Mouse (Mus musculus): Measurements from ENCODE around the gene Snapc2. TPM values are rescaled to one million over a fixed set of nuclear protein-coding genes. Genes with fewer than 3 reads are reported as not detected.
"Not testable (repeated sequence)": the region's sequence is repeated elsewhere in the genome, so short reads cannot be mapped to it uniquely, and the experiment has no call there.

Snapc2 gene
- total RNA-seq, 1 experiment from 2014 or later: 31.8 TPM

- DNase-seq: peak; percentile 51
Measured at GRCm38 (mm10) chr8:4237814-4238433, 15.0 kb upstream of the Snapc2 start.

- peak; percentile 100 for DNase-seq
Measured at GRCm38 (mm10) chr8:4238434-4239192, 14.3 kb upstream of the Snapc2 start, which contains the start of the genes Map2k7 and Gm49320. Map2k7 (plus strand) TSS chr8:4238740. Gm49320 (plus strand) TSS chr8:4238865.

DNA sequence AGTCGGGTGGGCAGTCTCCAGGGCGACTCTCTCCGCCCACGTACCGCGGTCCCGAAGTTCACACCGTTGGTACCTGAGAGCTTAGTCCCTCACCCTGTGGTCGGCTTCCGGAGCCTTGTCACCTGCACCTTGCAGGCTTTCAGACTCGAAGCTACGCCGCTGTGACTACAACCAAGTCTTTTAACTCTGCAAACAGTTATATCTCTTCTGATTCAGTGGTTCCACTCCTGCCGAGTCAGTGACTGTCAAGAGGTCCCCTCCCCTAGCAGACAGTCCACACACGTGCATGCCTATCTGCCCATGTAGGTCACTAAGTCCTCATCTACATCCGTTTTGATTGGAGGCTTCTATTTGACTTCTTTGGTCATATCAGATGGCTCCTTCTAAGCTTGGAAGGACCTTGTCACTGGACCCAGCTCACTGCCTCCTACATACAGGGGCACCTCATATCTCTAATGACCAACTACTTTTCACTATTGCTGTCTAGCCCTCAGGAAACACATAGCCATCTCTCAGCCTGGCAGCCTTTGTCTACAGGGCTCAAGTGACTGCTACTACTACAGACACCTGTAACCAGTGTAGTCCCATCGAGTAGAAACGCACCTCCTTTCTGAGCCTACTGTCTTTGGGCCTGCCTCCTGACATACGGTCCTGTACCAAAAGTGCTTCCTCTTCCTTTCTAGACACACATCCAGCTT, 13.5 kb upstream of the Snapc2 start:
- DNase-seq: no peak

DNA sequence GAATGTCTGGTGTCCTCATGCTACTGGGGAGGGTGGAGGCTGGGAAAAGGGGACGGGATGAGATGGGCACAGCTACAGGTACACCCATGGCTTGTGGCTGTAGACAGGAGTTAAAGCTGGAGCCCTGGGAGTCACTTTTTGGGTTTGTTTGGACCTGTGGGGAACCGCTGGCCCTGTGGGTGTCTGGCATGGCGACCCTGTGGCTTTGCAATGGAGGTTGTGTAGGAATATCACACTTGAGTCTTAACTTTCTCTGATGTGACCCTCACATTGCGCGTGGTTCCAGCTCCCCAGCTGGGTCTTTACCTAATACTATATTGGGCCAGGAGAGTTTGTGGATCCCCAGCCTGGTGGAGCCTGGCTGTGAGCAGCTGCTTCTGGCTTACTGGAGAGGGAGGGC, 7.8 kb upstream of the Snapc2 start:
- no peak for DNase-seq

DNA sequence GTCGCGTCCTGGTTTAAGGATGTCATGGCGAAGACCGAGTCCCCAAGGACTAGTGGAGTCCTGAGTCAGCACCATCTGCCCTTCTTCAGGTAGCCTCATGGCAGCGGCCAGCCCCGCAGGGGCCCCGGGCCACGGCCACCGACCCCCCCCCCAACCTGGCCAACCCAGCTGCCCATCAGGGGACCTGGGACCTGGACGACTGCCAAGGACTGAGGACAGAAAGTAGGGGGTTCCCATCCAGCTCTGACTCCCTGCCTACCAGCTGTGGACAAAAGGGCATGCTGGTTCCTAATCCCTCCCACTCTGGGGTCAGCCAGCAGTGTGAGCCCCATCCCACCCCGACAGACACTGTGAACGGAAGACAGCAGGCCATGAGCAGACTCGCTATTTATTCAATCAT, 7.1 kb upstream of the Snapc2 start:
- no peak for DNase-seq

- DNase-seq: no peak
Measured at GRCm38 (mm10) chr8:4247241-4247640, 5.6 kb upstream of the Snapc2 start.

- DNase-seq: no peak
Measured at GRCm38 (mm10) chr8:4247951-4248540, 4.8 kb upstream of the Snapc2 start, which contains the start of gene Tgfbr3l. Tgfbr3l (plus strand) TSS chr8:4248214.

DNA sequence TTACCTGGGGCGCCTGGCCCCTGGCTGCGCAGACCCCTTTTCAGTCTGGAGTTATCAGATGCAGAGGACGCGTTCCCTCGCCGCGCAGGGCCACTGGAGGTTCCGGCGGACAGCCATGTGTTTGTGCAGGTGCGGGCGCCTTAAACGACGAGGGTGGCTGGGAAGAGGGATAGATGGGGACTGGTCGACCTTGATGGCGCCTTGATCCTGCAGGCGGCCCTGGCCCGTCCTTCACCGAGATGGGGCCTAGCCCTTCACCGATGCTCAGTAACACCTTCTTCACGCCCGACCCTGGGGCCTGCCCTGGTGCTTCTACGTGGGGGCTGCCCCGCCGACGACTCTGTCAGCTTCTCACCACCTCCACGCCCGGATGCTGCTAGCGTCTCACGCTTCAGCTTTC, 3.7 kb upstream of the Snapc2 start:
- peak; percentile 47 for DNase-seq

DNA sequence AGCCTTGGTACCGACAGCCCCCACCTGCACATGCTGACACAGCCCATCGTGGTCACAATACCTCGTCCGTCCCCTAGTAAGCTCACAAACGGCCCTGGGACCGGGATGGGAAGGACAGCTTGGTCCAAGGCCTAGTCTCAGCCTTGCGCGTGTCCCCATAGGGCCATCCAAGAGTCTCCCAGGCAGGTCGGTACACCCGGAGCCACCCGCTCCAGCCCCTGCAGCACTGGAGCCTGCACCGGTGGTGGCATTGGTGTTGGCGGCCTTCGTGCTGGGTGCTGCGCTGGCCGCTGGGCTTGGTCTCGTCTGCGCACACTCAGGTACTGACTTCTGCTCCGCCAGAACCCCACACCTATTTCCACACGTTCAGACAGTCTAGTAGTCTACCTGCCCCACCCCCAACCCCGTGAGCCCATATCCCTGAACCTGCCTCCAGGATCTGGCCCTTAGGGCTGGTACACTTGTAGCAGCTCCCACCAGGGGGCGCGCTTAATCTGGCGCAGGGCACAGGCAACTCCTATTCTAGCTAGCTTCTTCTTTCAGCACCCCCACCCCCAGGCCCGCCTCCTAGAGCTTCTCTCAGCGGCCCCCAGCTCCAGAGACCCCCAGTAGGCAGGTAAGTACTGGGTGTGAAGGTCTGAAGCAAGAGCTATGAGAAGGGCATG, 2.4 kb upstream of the Snapc2 start:
- DNase-seq: peak; percentile 90

GRCm38 (mm10) chr8:4252116-4252760, 642 bp upstream of the Snapc2 start:
- DNase-seq: no peak

DNA sequence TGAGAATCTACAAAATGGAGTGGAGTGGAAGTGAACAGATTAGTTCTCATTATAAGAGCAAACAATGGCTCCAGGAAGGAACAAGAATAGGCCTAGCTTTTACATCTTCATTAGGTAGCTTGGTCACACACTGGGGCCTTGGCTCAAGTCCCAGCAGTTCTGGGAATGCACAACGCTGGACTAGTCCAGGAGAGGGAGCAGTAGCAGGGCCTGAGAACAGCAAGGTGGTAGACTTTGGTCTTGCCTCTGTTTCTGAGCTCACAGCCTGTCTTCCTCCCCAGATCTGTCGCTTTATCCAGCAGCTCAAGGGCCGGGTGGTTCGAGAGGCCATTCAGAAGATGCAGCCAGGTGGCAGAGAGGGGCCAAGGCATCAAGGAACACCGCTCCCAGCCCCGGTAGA, 1.1 kb downstream of the Snapc2 start:
- peak; percentile 59 for DNase-seq

DNA sequence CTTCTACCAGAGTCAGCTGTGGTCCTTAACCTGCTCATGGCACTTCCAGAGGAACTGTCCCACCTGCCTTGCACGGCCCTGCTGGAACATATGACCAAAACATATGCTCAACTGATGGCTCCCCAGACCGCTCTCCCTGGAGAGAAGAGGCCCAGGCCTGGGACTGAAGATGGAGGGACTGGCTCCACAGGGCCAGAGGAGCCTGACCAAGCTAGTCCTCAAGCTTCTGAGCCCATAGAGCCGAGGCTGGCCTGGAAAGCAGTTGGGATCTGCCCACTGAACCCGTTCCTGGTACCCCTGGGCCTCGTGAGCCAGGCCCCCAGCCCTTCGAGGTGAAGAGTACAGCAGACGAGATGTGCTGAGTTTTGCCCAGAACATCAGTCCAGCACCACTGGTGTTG, 2.6 kb downstream of the Snapc2 start:
- DNase-seq: not testable (repeated sequence)

- DNase-seq: no peak
Measured at GRCm38 (mm10) chr8:4256911-4257310, 4.0 kb downstream of the Snapc2 start.

DNA sequence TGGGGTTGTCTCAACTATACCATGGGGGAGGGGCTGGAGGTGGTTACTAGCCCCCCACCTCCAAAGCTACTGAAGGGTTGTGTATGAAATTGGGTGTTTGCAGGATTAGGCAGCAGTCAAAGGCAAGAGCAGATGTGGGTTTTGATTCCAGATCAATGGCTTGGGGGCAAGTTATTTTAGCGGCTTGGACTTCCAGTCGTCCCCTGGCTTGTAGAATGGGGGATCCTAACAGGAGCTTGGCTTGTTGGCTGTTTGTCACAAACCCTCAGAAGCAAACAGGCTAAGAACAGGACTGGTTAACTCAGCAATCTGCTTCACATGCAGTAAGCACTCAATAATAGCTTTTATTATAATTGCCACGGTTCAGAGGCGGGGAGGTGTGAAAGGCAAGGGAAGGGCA, 4.5 kb downstream of the Snapc2 start:
- no peak for DNase-seq

DNA sequence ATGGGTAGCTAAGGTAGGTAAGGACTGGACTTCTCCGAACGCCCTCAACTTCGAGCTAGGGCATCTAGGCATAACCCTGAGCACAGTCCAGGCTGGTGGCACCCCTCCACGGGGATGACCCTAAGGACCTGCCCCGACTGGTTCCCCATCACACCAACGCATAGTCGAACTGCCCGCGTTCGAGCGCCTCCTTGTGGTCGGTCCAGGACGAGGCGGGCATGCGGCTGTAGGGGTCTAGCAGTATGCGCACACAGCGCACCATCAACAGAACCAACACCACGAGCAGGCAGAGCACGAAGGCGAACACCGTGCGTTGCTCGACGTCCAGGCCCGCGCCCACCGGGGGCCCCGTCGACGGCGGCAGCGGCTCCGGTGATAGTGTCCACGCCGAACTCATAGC, 5.4 kb downstream of the Snapc2 start:
- DNase-seq: peak; percentile 76

DNA sequence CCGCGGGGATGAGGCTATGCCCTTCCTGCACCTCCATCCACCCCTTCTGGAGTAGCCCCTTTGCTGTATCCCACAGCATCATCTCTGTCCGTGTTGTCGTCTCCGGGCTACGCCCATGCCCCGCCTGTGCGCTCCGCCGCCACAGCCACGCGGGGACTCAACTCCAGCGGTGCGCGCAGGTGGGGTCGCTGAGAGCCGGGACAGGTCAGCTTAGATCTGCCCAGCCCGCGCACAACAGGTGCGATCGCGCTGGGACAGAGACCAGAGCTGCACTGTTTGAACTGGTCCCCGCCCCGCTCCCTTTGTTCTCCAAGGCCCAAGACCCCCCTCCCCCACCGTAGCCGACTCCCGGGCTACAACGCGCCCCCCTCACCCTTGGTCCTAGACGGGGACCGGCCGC, 5.8 kb downstream of the Snapc2 start:
- no peak for DNase-seq

GRCm38 (mm10) chr8:4259125-4259804, 6.4 kb downstream of the Snapc2 start, which contains the start of gene Ctxn1:
Ctxn1 (minus strand) TSS chr8:4259274.
- peak; percentile 99 for DNase-seq

DNA sequence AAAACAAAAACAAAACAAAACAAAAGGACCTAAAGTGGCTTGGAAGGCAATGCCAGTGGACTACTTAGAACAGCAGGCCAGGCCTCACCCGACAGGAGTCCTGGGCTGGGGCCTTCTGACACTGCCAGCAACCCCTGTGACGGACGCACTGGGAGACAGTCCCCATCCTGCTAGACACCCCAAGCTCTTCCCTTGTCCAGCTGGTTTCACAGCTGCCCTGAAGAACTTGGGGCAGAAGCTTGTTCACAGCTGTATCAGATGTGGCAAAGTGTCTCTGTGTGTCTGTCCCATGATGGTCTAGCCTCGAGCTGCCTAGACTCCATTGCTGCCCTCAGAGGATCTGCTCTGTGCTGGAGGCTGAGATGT, 6.9 kb downstream of the Snapc2 start:
- DNase-seq: no peak

DNA sequence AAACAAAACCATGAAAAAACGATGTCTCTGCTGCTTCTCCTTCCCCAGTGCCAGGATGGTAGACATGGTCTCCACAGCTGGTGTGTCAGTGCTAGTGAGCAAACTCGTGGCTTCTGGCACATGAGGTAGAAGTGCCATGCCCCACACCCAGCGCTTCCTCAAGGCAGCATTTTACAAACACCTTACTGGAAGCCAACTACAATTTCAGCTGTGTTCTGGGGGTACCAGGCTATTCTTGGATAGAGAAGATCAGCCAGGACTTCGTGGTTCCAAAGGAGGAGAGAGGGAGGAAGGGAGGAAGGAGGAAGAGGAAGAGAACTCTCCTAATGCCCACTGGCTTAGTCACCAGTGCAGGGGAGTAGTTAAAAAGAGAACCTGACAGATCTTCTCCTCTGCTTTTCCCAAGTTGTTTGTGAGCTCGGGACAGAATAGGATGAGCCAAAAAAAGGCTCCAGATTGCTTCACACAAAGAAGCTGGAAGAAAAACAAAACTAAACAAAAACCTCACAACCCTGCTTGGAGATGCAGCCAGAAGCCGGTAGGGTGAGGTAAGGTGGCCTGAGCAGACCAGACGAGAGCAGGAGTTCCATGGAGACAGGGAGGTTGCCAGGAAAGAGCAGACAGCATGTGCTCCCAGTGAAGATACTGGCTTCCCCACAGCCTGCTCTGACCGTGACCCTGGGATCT, 10.4 kb downstream of the Snapc2 start:
- no peak for DNase-seq

GRCm38 (mm10) chr8:4265160-4265914, 12.5 kb downstream of the Snapc2 start:
- DNase-seq: no peak

Measured in adrenal gland, postnatal 25 days (tissue).